Mouse (Mus musculus) adrenal gland, postnatal 10 days (tissue): Measurements from ENCODE around the gene Lst1. TPM values are rescaled to one million over a fixed set of nuclear protein-coding genes. Genes with fewer than 3 reads are reported as not detected.

Experiments
- DNase-seq: peaks from one replicate; pipeline ENCODE4 v3.0.0; 2021; ENCODE audit warnings: mixed read lengths
- total RNA-seq, 2 experiments: library from RNA; stranded (reverse); gene quantifications; 2 replicates each; pipeline ENCODE4 v1.2.3; 2021

Gene Lst1
- total RNA-seq, 2 experiments from 2014 or later = 10.0 to 10.5 TPM

GRCm38 (mm10) chr17:35185639-35186611 lies 2.3 kb downstream of the Lst1 start:
- peak; percentile 84 for DNase-seq

GRCm38 (mm10) chr17:35180093-35180492 lies 8.1 kb downstream of the Lst1 start:
- DNase-seq = no peak

GRCm38 (mm10) chr17:35178528-35178927 lies 9.7 kb downstream of the Lst1 start:
- peak; percentile 89 for DNase-seq

GRCm38 (mm10) chr17:35175968-35176367 lies 12.3 kb downstream of the Lst1 start, which contains the start of gene Aif1:
Aif1 (minus strand) TSS chr17:35176068.
- DNase-seq = no peak

- DNase-seq = no peak
Observed at GRCm38 (mm10) chr17:35175382-35175781, 12.9 kb downstream of the Lst1 start.

- no peak for DNase-seq
Observed at GRCm38 (mm10) chr17:35174201-35174977, 13.8 kb downstream of the Lst1 start.

GRCm38 (mm10) chr17:35173329-35173728 lies 14.9 kb downstream of the Lst1 start:
- no peak for DNase-seq

- no peak for DNase-seq
Observed at GRCm38 (mm10) chr17:35172445-35173234, 15.6 kb downstream of the Lst1 start.

- no peak for DNase-seq
Observed at GRCm38 (mm10) chr17:35168541-35169207, 19.6 kb downstream of the Lst1 start.

GRCm38 (mm10) chr17:35167794-35168193 lies 20.4 kb downstream of the Lst1 start:
- DNase-seq = no peak

- DNase-seq = peak; percentile 69
Observed at GRCm38 (mm10) chr17:35166352-35167035, 21.7 kb downstream of the Lst1 start.

- DNase-seq = no peak
Observed at GRCm38 (mm10) chr17:35165451-35166155, 22.6 kb downstream of the Lst1 start.

- DNase-seq = peak; percentile 98
Observed at GRCm38 (mm10) chr17:35164568-35165450, 23.4 kb downstream of the Lst1 start, which contains the start of gene Prrc2a. Prrc2a (minus strand) TSS chr17:35164897.

GRCm38 (mm10) chr17:35164218-35164567 lies 24.0 kb downstream of the Lst1 start:
- no peak for DNase-seq

GRCm38 (mm10) chr17:35163326-35164081 lies 24.7 kb downstream of the Lst1 start:
- DNase-seq = no peak

- DNase-seq = peak; percentile 62
Observed at GRCm38 (mm10) chr17:35162730-35163129, 25.5 kb downstream of the Lst1 start.

GRCm38 (mm10) chr17:35162121-35162520 lies 26.1 kb downstream of the Lst1 start:
- DNase-seq = no peak

- DNase-seq = no peak
Observed at GRCm38 (mm10) chr17:35161421-35161820, 26.8 kb downstream of the Lst1 start.
